Mouse (Mus musculus) testis, adult 2 months (tissue): Measurements from ENCODE around the gene Actn2.

Experiments used
- CTCF ChIP-seq: fragments of 200-500 bp; IDR thresholded peaks from 2 replicates; pipeline ENCODE4 v1.5.1; 2012; ENCODE audit warnings: low read depth, mild to moderate bottlenecking, inconsistent platforms, low read length, moderate library complexity; ENCODE audit not compliant: control insufficient read depth, insufficient read depth, insufficient replicate concordance
- POLR2A ChIP-seq: fragments of 200-500 bp; IDR thresholded peaks from 2 replicates; pipeline ENCODE4 v1.6.1; 2012; ENCODE audit warnings: low read depth, mild to moderate bottlenecking, inconsistent platforms, low read length, moderate library complexity; ENCODE audit not compliant: control insufficient read depth

DNA sequence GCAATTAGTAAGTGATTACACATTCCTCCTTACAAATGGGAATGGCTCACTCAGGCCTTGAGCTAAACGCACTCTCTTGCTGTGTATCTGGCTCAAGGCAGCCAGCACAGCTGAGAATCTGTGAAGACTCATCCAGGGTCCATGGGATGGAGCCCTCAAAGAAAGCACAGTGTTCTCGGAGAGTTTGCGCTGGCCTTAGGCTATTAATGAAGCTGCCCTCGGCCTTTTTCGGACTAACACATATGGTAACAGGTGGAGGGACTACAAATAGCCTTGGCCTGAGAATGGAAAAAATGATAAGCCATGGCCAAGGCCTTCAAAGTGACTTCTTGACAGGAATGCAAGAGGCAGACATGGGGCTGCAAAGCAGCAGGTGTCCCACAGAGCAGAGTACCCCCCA lies 17.0 kb upstream of the Actn2 start:
- TF ChIP-seq CTCF (no peak), POLR2A (no peak)
